Mouse (Mus musculus) intestine, embryonic 14.5 days (tissue): ENCODE data around the gene Pank1. TPM values are rescaled to one million over a fixed set of nuclear protein-coding genes. Genes with fewer than 3 reads are reported as not detected.

ENCODE experiments used
- ATAC-seq: fragments of 200-750 bp; cut with Nextera tagmentation; replicated peaks from 2 replicates; pipeline ENCODE4 v1.8.0; 2017; ENCODE audit warnings: low read depth, moderate number of reproducible peaks, moderate TSS enrichment, moderate library complexity; ENCODE audit not compliant: low FRiP score, low TSS enrichment
- DNase-seq: peaks from one replicate; pipeline ENCODE4 v3.0.0-alpha.2; 2018; ENCODE audit warnings: low spot score
- H3K27ac ChIP-seq: fragments of 300-500 bp; sonication (generic); 2 replicates; pipeline ENCODE4 v1.5.1; 2014; ENCODE audit warnings: low read depth, mild to moderate bottlenecking, control low read depth
- H3K27me3 ChIP-seq: fragments of 300-500 bp; sonication (generic); replicated peaks from 2 replicates; pipeline ENCODE4 v1.6.1; 2014; ENCODE audit warnings: low read length, control low read depth; ENCODE audit not compliant: control insufficient read depth, insufficient read depth
- H3K36me3 ChIP-seq: fragments of 300-500 bp; sonication (generic); 2 replicates; pipeline ENCODE4 v1.6.1; 2014; ENCODE audit warnings: low read length, control low read depth; ENCODE audit not compliant: control insufficient read depth, insufficient read depth
- H3K4me1 ChIP-seq: fragments of 300-500 bp; sonication (generic); replicated peaks from 2 replicates; pipeline ENCODE4 v1.6.1; 2014; ENCODE audit warnings: low read length, control low read depth, mixed read lengths; ENCODE audit not compliant: control insufficient read depth, insufficient read depth
- H3K4me2 ChIP-seq: fragments of 300-500 bp; sonication (generic); 2 replicates; pipeline ENCODE4 v1.6.1; 2014; ENCODE audit warnings: low read length
- H3K4me3 ChIP-seq: fragments of 300-500 bp; sonication (generic); 2 replicates; pipeline ENCODE4 v1.5.1; 2014; ENCODE audit warnings: low read depth, low read length, control low read depth, mixed read lengths
- H3K9ac ChIP-seq: fragments of 300-500 bp; sonication (generic); 2 replicates; pipeline ENCODE4 v1.6.1; 2014; ENCODE audit warnings: mild to moderate bottlenecking, low read length
- H3K9me3 ChIP-seq: fragments of 300-500 bp; sonication (generic); 2 replicates; pipeline ENCODE4 v1.6.1; 2016; ENCODE audit warnings: low read length, control low read depth; ENCODE audit not compliant: control insufficient read depth
- WGBS: fragments of 180-500 bp; shearing (Covaris S2); extraction: QIAGEN DNeasy Blood & Tissue Kit; methylation state at CpG from one replicate; pipeline ENCODE4 v1.1.7; 2014; 5-methylcytosine and 5-hydroxymethylcytosine counted together
- polyA plus RNA-seq: library from polyadenylated mRNA; unstranded; fragments of >200 nt; fragmentation: Nextera tagmentation; extraction: Ambion mirVana; gene quantifications from 2 replicates; pipeline ENCODE4 v1.2.1, GENCODE M21; 2014

Pank1 gene
- polyA plus RNA-seq, 1 experiment from 2014 or later: 10.6 TPM

GRCm38 (mm10) chr19:34905424-34905823, 26.2 kb upstream of the Pank1 start:
- no peak overlapping the region for H3K4me2 ChIP-seq
- H3K27ac ChIP-seq: no peak overlapping the region
- 94% methylated on average over 7 of the region's 7 CpGs for WGBS
- no peaks in the 10 kb centered on the region for H3K27me3 ChIP-seq
- no peak for DNase-seq
- no peak overlapping the region for H3K4me3 ChIP-seq
- H3K36me3 ChIP-seq: no peaks in the 10 kb centered on the region
- H3K9me3 ChIP-seq: no peaks in the 10 kb centered on the region
- no peak for ATAC-seq
- H3K9ac ChIP-seq: no peak overlapping the region
- no peaks in the 10 kb centered on the region for H3K4me1 ChIP-seq

- no peak for ATAC-seq
- no peak overlapping the region for H3K27ac ChIP-seq
- 83% methylated on average over 5 of the region's 5 CpGs for WGBS
These were observed 24.8 kb upstream of the Pank1 start for GRCm38 (mm10) chr19:34904032-34904431.

GRCm38 (mm10) chr19:34901735-34902134, 22.5 kb upstream of the Pank1 start:
- Histone ChIP-seq H3K27me3 (no peaks in the 10 kb centered on the region), H3K4me3 (no peak overlapping the region), H3K9ac (no peak overlapping the region), H3K4me2 (no peak overlapping the region), H3K36me3 (no peaks in the 10 kb centered on the region), H3K9me3 (no peaks in the 10 kb centered on the region), H3K4me1 (no peaks in the 10 kb centered on the region), H3K27ac (no peak overlapping the region)
- WGBS: 84% methylated on average over 2 of the region's 2 CpGs
- DNase-seq (no peak), ATAC-seq (no peak)

More at GRCm38 (mm10) chr19:34904032-34904431, 24.8 kb upstream of the Pank1 start:
- no peak overlapping the region for H3K9ac ChIP-seq
- H3K36me3 ChIP-seq: no peaks in the 10 kb centered on the region
- no peaks in the 10 kb centered on the region for H3K9me3 ChIP-seq
- no peak for DNase-seq
- H3K4me2 ChIP-seq: no peak overlapping the region
- H3K4me1 ChIP-seq: no peaks in the 10 kb centered on the region
- no peak overlapping the region for H3K4me3 ChIP-seq
- no peaks in the 10 kb centered on the region for H3K27me3 ChIP-seq

- H3K4me2 ChIP-seq: no peak overlapping the region
- no peak overlapping the region for H3K27ac ChIP-seq
- DNase-seq: no peak
- no peaks in the 10 kb centered on the region for H3K9me3 ChIP-seq
- 87% methylated on average over 7 of the region's 7 CpGs for WGBS
- no peak overlapping the region for H3K9ac ChIP-seq
- no peak for ATAC-seq
- H3K4me1 ChIP-seq: no peaks in the 10 kb centered on the region
- H3K27me3 ChIP-seq: no peaks in the 10 kb centered on the region
- H3K4me3 ChIP-seq: no peak overlapping the region
- no peaks in the 10 kb centered on the region for H3K36me3 ChIP-seq
These were observed 22.0 kb upstream of the Pank1 start for GRCm38 (mm10) chr19:34901266-34901665.

- DNase-seq (no peak), ATAC-seq (no peak)
- Histone ChIP-seq H3K4me2 (no peak overlapping the region), H3K27ac (no peak overlapping the region), H3K36me3 (no peaks in the 10 kb centered on the region), H3K9ac (no peak overlapping the region), H3K9me3 (no peaks in the 10 kb centered on the region), H3K4me1 (no peaks in the 10 kb centered on the region), H3K4me3 (no peak overlapping the region), H3K27me3 (no peaks in the 10 kb centered on the region)
- WGBS: 84% methylated on average over 4 of the region's 4 CpGs
These were observed 19.7 kb upstream of the Pank1 start for GRCm38 (mm10) chr19:34898941-34899340.

GRCm38 (mm10) chr19:34897082-34897965, 18.1 kb upstream of the Pank1 start:
- DNase-seq (no peak), ATAC-seq (no peak)
- WGBS: 88% methylated on average over 15 of the region's 15 CpGs
- H3K9me3 ChIP-seq: no peaks in the 10 kb centered on the region
- no peak overlapping the region for H3K4me2 ChIP-seq
- H3K27ac ChIP-seq: no peak overlapping the region
- H3K36me3 ChIP-seq: no peaks in the 10 kb centered on the region
- no peak overlapping the region for H3K9ac ChIP-seq
- no peaks in the 10 kb centered on the region for H3K4me1 ChIP-seq
- H3K4me3 ChIP-seq: no peak overlapping the region
- no peaks in the 10 kb centered on the region for H3K27me3 ChIP-seq

GRCm38 (mm10) chr19:34895082-34895481, 15.8 kb upstream of the Pank1 start:
- Histone ChIP-seq H3K4me3 (no peak overlapping the region), H3K9me3 (no peaks in the 10 kb centered on the region), H3K36me3 (no peaks in the 10 kb centered on the region), H3K9ac (no peak overlapping the region), H3K27ac (no peak overlapping the region), H3K4me2 (no peak overlapping the region), H3K27me3 (no peaks in the 10 kb centered on the region), H3K4me1 (no peaks in the 10 kb centered on the region)
- DNase-seq (no peak), ATAC-seq (no peak)
- WGBS: 79% methylated on average over 4 of the region's 4 CpGs

GRCm38 (mm10) chr19:34891590-34891989, 12.3 kb upstream of the Pank1 start:
- 87% methylated on average over 1 of the region's 1 CpGs for WGBS
- no peak overlapping the region for H3K4me2 ChIP-seq
- DNase-seq: no peak
- H3K36me3 ChIP-seq: no peaks in the 10 kb centered on the region
- H3K4me3 ChIP-seq: no peak overlapping the region
- H3K27me3 ChIP-seq: no peaks in the 10 kb centered on the region
- no peaks in the 10 kb centered on the region for H3K4me1 ChIP-seq
- no peak overlapping the region for H3K9ac ChIP-seq
- H3K9me3 ChIP-seq: no peaks in the 10 kb centered on the region
- ATAC-seq: no peak
- H3K27ac ChIP-seq: no peak overlapping the region

GRCm38 (mm10) chr19:34890981-34891380, 11.7 kb upstream of the Pank1 start:
- H3K9me3 ChIP-seq: no peaks in the 10 kb centered on the region
- 58% methylated on average over 3 of the region's 3 CpGs for WGBS

More at GRCm38 (mm10) chr19:34890981-34891380, 11.7 kb upstream of the Pank1 start:
- Histone ChIP-seq H3K4me3 (no peak overlapping the region), H3K36me3 (no peaks in the 10 kb centered on the region), H3K4me2 (no peak overlapping the region), H3K4me1 (no peaks in the 10 kb centered on the region), H3K27me3 (no peaks in the 10 kb centered on the region), H3K9ac (no peak overlapping the region), H3K27ac (no peak overlapping the region)
- no peak for DNase-seq
- no peak for ATAC-seq
